In genomic region chr13:45868886-45869285, GRCm38 (mm10) we compare ENCODE assay signal across 22 mouse cellular contexts.
"Had no signal": no experiment of that assay in that cellular context is flagged by ENCODE, and none has a peak within 500 bp of the region (broad histone marks: within the 10 kb centered on the region; RNA-seq: fewer than 3 reads in every experiment).

No protein-coding gene starts in this region.

- ATAC-seq: intestine, embryonic 16.5 days; midbrain, embryonic 13.5 days; midbrain, embryonic 16.5 days had no signal

- H3K4me2 ChIP-seq: limb, embryonic 12.5 days; limb, embryonic 15.5 days; liver, embryonic 13.5 days; midbrain, embryonic 13.5 days; neural tube, embryonic 13.5 days; stomach, embryonic 15.5 days had no signal

- DNase-seq: kidney, adult 18-20 months; left cerebral cortex, postnatal 4 days; liver, embryonic 13.5 days; lung, adult 2 months; lung, postnatal 36 days; retina, postnatal 1 day; right cerebral cortex, postnatal 25 days; spleen, adult 18-20 months; thymus, adult 2 months; thymus, postnatal 14 days; thymus, postnatal 4 days had no signal

- H3K9ac ChIP-seq: limb, embryonic 12.5 days; limb, embryonic 15.5 days; liver, embryonic 13.5 days; midbrain, embryonic 13.5 days; neural tube, embryonic 13.5 days; stomach, embryonic 15.5 days had no signal

- H3K4me3 ChIP-seq: layer of hippocampus, adult 2 months; limb, embryonic 12.5 days; limb, embryonic 15.5 days; liver, embryonic 13.5 days; megakaryocyte, embryonic 14.5 days; midbrain, embryonic 10.5 days; midbrain, embryonic 13.5 days; myocyte; neural tube, embryonic 13.5 days; stomach, embryonic 15.5 days had no signal

- H3K27me3 ChIP-seq: limb, embryonic 12.5 days; limb, embryonic 15.5 days; liver, embryonic 13.5 days; megakaryocyte, embryonic 14.5 days; neural tube, embryonic 13.5 days; stomach, embryonic 15.5 days had no signal

- H3K36me3 ChIP-seq: limb, embryonic 12.5 days; limb, embryonic 15.5 days; liver, embryonic 13.5 days; midbrain, embryonic 10.5 days; midbrain, embryonic 13.5 days; neural tube, embryonic 13.5 days; stomach, embryonic 15.5 days had no signal

- H3K27ac ChIP-seq: layer of hippocampus, adult 2 months; limb, embryonic 12.5 days; limb, embryonic 15.5 days; liver, embryonic 13.5 days; midbrain, embryonic 10.5 days; midbrain, embryonic 13.5 days; neural tube, embryonic 13.5 days; stomach, embryonic 15.5 days had no signal

- H3K9me3 ChIP-seq: limb, embryonic 15.5 days; liver, embryonic 13.5 days; megakaryocyte, embryonic 14.5 days; midbrain, embryonic 10.5 days; midbrain, embryonic 13.5 days; neural tube, embryonic 13.5 days; stomach, embryonic 15.5 days had no signal

- H3K4me1 ChIP-seq: limb, embryonic 12.5 days; midbrain, embryonic 10.5 days; midbrain, embryonic 13.5 days; neural tube, embryonic 13.5 days had no signal
